Mouse (Mus musculus): ENCODE results near the gene Itga2. TPM values are rescaled to one million over a fixed set of nuclear protein-coding genes. Genes with fewer than 3 reads are reported as not detected.

Gene Itga2
- polyA plus RNA-seq, 1 experiment from 2014 or later, result 1.9 TPM

- no peaks in the 10 kb centered on the region for H3K36me3 ChIP-seq (ENCODE audit: control insufficient read depth, insufficient read depth)
- H3K9me3 ChIP-seq (replicated peaks; ENCODE audit: control insufficient read depth, low read length), result no peaks in the 10 kb centered on the region
- H3K4me1 ChIP-seq (ENCODE audit: control insufficient read depth, insufficient read depth, low read length), result peaks cover 17% of the 10 kb centered on the region
- H3K4me2 ChIP-seq (ENCODE audit: low read depth, low read length), result no peak overlapping the region
- no peak for ATAC-seq (replicated peaks; ENCODE audit: extremely low read depth, insufficient read depth, low FRiP score)
- no peak overlapping the region for H3K27ac ChIP-seq (ENCODE audit: low read length)
- H3K4me3 ChIP-seq (ENCODE audit: low read length), result no peak overlapping the region
- no peak overlapping the region for H3K9ac ChIP-seq (ENCODE audit: low read length)
- no peaks in the 10 kb centered on the region for H3K27me3 ChIP-seq (ENCODE audit: control insufficient read depth, insufficient read depth, low read length)
Observed at GRCm38 (mm10) chr13:114894718-114895117, 37.2 kb downstream of the Itga2 start.

- Histone ChIP-seq H3K9me3 (replicated peaks; ENCODE audit: control insufficient read depth, low read length) (no peaks in the 10 kb centered on the region), H3K27me3 (ENCODE audit: control insufficient read depth, insufficient read depth, low read length) (no peaks in the 10 kb centered on the region), H3K4me3 (ENCODE audit: low read length) (no peak overlapping the region), H3K9ac (ENCODE audit: low read length) (no peak overlapping the region), H3K4me2 (ENCODE audit: low read depth, low read length) (no peak overlapping the region), H3K27ac (ENCODE audit: low read length) (peak overlapping the region; percentile 48; the same call in 1 of the 2 replicates), H3K36me3 (ENCODE audit: control insufficient read depth, insufficient read depth) (no peaks in the 10 kb centered on the region), H3K4me1 (ENCODE audit: control insufficient read depth, insufficient read depth, low read length) (peaks cover 13% of the 10 kb centered on the region)
- WGBS, result 42% methylated on average over 6 of the region's 6 CpGs
- ATAC-seq (replicated peaks; ENCODE audit: extremely low read depth, insufficient read depth, low FRiP score), result no peak; the same call in 1 of the 2 replicates
Observed at GRCm38 (mm10) chr13:114891655-114892054, 40.2 kb downstream of the Itga2 start.

GRCm38 (mm10) chr13:114887695-114888094 is 44.2 kb downstream of the Itga2 start:
- H3K4me2 ChIP-seq (ENCODE audit: low read depth, low read length), result no peak overlapping the region
- ATAC-seq (replicated peaks; ENCODE audit: extremely low read depth, insufficient read depth, low FRiP score), result no peak
- 69% methylated on average over 6 of the region's 6 CpGs for WGBS

GRCm38 (mm10) chr13:114887293-114887692 is 44.6 kb downstream of the Itga2 start:
- H3K4me3 ChIP-seq (ENCODE audit: low read length), result no peak overlapping the region
- no peak overlapping the region for H3K9ac ChIP-seq (ENCODE audit: low read length)
- H3K36me3 ChIP-seq (ENCODE audit: control insufficient read depth, insufficient read depth), result no peaks in the 10 kb centered on the region
- H3K27ac ChIP-seq (ENCODE audit: low read length), result no peak overlapping the region
- H3K9me3 ChIP-seq (replicated peaks; ENCODE audit: control insufficient read depth, low read length), result no peaks in the 10 kb centered on the region
- no peak for ATAC-seq (replicated peaks; ENCODE audit: extremely low read depth, insufficient read depth, low FRiP score)
- WGBS, result 84% methylated on average over 4 of the region's 4 CpGs
- H3K4me2 ChIP-seq (ENCODE audit: low read depth, low read length), result no peak overlapping the region
- peaks cover 9% of the 10 kb centered on the region; the same call in 1 of the 2 replicates for H3K4me1 ChIP-seq (ENCODE audit: control insufficient read depth, insufficient read depth, low read length)
- H3K27me3 ChIP-seq (ENCODE audit: control insufficient read depth, insufficient read depth, low read length), result no peaks in the 10 kb centered on the region

More at GRCm38 (mm10) chr13:114887695-114888094, 44.2 kb downstream of the Itga2 start:
- no peaks in the 10 kb centered on the region for H3K27me3 ChIP-seq (ENCODE audit: control insufficient read depth, insufficient read depth, low read length)
- no peaks in the 10 kb centered on the region for H3K9me3 ChIP-seq (replicated peaks; ENCODE audit: control insufficient read depth, low read length)
- H3K4me3 ChIP-seq (ENCODE audit: low read length), result no peak overlapping the region
- peaks cover 11% of the 10 kb centered on the region; the same call in 1 of the 2 replicates for H3K4me1 ChIP-seq (ENCODE audit: control insufficient read depth, insufficient read depth, low read length)
- no peak overlapping the region for H3K9ac ChIP-seq (ENCODE audit: low read length)
- no peak overlapping the region for H3K27ac ChIP-seq (ENCODE audit: low read length)
- H3K36me3 ChIP-seq (ENCODE audit: control insufficient read depth, insufficient read depth), result no peaks in the 10 kb centered on the region

GRCm38 (mm10) chr13:114885171-114885570 is 46.7 kb downstream of the Itga2 start:
- WGBS, result 50% methylated on average over 9 of the region's 9 CpGs
- ATAC-seq (replicated peaks; ENCODE audit: extremely low read depth, insufficient read depth, low FRiP score), result no peak
- H3K9ac ChIP-seq (ENCODE audit: low read length), result no peak overlapping the region
- H3K4me2 ChIP-seq (ENCODE audit: low read depth, low read length), result peak overlapping the region; percentile 10; the same call in 1 of the 2 replicates
- H3K36me3 ChIP-seq (ENCODE audit: control insufficient read depth, insufficient read depth), result no peaks in the 10 kb centered on the region
- 0 out of 2 replicates have a peak, but pooled peaks cover 2% of the 10 kb centered on the region for H3K4me1 ChIP-seq (ENCODE audit: control insufficient read depth, insufficient read depth, low read length)
- no peaks in the 10 kb centered on the region for H3K27me3 ChIP-seq (ENCODE audit: control insufficient read depth, insufficient read depth, low read length)
- no peak overlapping the region for H3K4me3 ChIP-seq (ENCODE audit: low read length)
- H3K27ac ChIP-seq (ENCODE audit: low read length), result peak overlapping the region; percentile 37; the same call in 1 of the 2 replicates
- no peaks in the 10 kb centered on the region for H3K9me3 ChIP-seq (replicated peaks; ENCODE audit: control insufficient read depth, low read length)

GRCm38 (mm10) chr13:114878667-114879066 is 53.2 kb downstream of the Itga2 start:
- WGBS, result 65% methylated on average over 11 of the region's 11 CpGs
- Histone ChIP-seq H3K9ac (ENCODE audit: low read length) (no peak overlapping the region), H3K4me2 (ENCODE audit: low read depth, low read length) (no peak overlapping the region), H3K27me3 (ENCODE audit: control insufficient read depth, insufficient read depth, low read length) (no peaks in the 10 kb centered on the region), H3K27ac (ENCODE audit: low read length) (no peak overlapping the region), H3K4me3 (ENCODE audit: low read length) (no peak overlapping the region), H3K9me3 (replicated peaks; ENCODE audit: control insufficient read depth, low read length) (no peaks in the 10 kb centered on the region), H3K36me3 (ENCODE audit: control insufficient read depth, insufficient read depth) (no peaks in the 10 kb centered on the region), H3K4me1 (ENCODE audit: control insufficient read depth, insufficient read depth, low read length) (no peaks in the 10 kb centered on the region)
- no peak for ATAC-seq (replicated peaks; ENCODE audit: extremely low read depth, insufficient read depth, low FRiP score)

GRCm38 (mm10) chr13:114876005-114876520 is 55.8 kb downstream of the Itga2 start:
- no peak overlapping the region for H3K9ac ChIP-seq (ENCODE audit: low read length)
- H3K4me2 ChIP-seq (ENCODE audit: low read depth, low read length), result no peak overlapping the region
- H3K4me1 ChIP-seq (ENCODE audit: control insufficient read depth, insufficient read depth, low read length), result no peaks in the 10 kb centered on the region
- no peak overlapping the region for H3K4me3 ChIP-seq (ENCODE audit: low read length)
- H3K36me3 ChIP-seq (ENCODE audit: control insufficient read depth, insufficient read depth), result no peaks in the 10 kb centered on the region
- H3K27me3 ChIP-seq (ENCODE audit: control insufficient read depth, insufficient read depth, low read length), result no peaks in the 10 kb centered on the region
- no peak overlapping the region for H3K27ac ChIP-seq (ENCODE audit: low read length)
- ATAC-seq (replicated peaks; ENCODE audit: extremely low read depth, insufficient read depth, low FRiP score), result no peak
- 77% methylated on average over 2 of the region's 2 CpGs for WGBS
- no peaks in the 10 kb centered on the region for H3K9me3 ChIP-seq (replicated peaks; ENCODE audit: control insufficient read depth, low read length)

GRCm38 (mm10) chr13:114874738-114875137 is 57.2 kb downstream of the Itga2 start:
- H3K4me3 ChIP-seq (ENCODE audit: low read length), result no peak overlapping the region
- H3K4me2 ChIP-seq (ENCODE audit: low read depth, low read length), result no peak overlapping the region
- no peak overlapping the region for H3K9ac ChIP-seq (ENCODE audit: low read length)
- H3K27ac ChIP-seq (ENCODE audit: low read length), result no peak overlapping the region
- no peaks in the 10 kb centered on the region for H3K9me3 ChIP-seq (replicated peaks; ENCODE audit: control insufficient read depth, low read length)
- H3K36me3 ChIP-seq (ENCODE audit: control insufficient read depth, insufficient read depth), result no peaks in the 10 kb centered on the region
- H3K4me1 ChIP-seq (ENCODE audit: control insufficient read depth, insufficient read depth, low read length), result no peaks in the 10 kb centered on the region
- H3K27me3 ChIP-seq (ENCODE audit: control insufficient read depth, insufficient read depth, low read length), result no peaks in the 10 kb centered on the region
- WGBS, result 91% methylated on average over 6 of the region's 6 CpGs
- ATAC-seq (replicated peaks; ENCODE audit: extremely low read depth, insufficient read depth, low FRiP score), result no peak

GRCm38 (mm10) chr13:114857525-114857924 is 74.4 kb downstream of the Itga2 start:
- Histone ChIP-seq H3K27ac (ENCODE audit: low read length) (no peak overlapping the region), H3K36me3 (ENCODE audit: control insufficient read depth, insufficient read depth) (no peaks in the 10 kb centered on the region), H3K27me3 (ENCODE audit: control insufficient read depth, insufficient read depth, low read length) (no peaks in the 10 kb centered on the region), H3K4me2 (ENCODE audit: low read depth, low read length) (no peak overlapping the region), H3K4me1 (ENCODE audit: control insufficient read depth, insufficient read depth, low read length) (no peaks in the 10 kb centered on the region), H3K9me3 (replicated peaks; ENCODE audit: control insufficient read depth, low read length) (no peaks in the 10 kb centered on the region), H3K9ac (ENCODE audit: low read length) (no peak overlapping the region), H3K4me3 (ENCODE audit: low read length) (no peak overlapping the region)
- ATAC-seq (replicated peaks; ENCODE audit: extremely low read depth, insufficient read depth, low FRiP score), result no peak
- 81% methylated on average over 4 of the region's 4 CpGs for WGBS

Measured in heart, embryonic 16.5 days (tissue).